Mouse (Mus musculus): ENCODE results near the gene Mpo. TPM values are rescaled to one million over a fixed set of nuclear protein-coding genes. Genes with fewer than 3 reads are reported as not detected.

The Mpo gene
- polyA plus RNA-seq, 1 experiment from 2014 or later = 0.68 TPM

- H3K36me3 ChIP-seq (ENCODE audit: insufficient read depth, low read length) = no peaks in the 10 kb centered on the region
- H3K4me2 ChIP-seq (replicated peaks; ENCODE audit: low read depth, low read length) = no peak within 1 kb of the TSS
- DNase-seq (ENCODE audit: low spot score) (no peak), ATAC-seq (no peak)
- no peak within 1 kb of the TSS for H3K4me3 ChIP-seq (ENCODE audit: low read depth, low read length)
- no peaks in the 10 kb centered on the region for H3K4me1 ChIP-seq (ENCODE audit: insufficient read depth, low read depth, low read length)
- 44% methylated on average over 10 of the region's 10 CpGs for WGBS
- no peaks in the 10 kb centered on the region for H3K27me3 ChIP-seq (replicated peaks; ENCODE audit: insufficient read depth, low read length)
- TF ChIP-seq EP300 (IDR thresholded peaks at IDR 0.05) = no peak
- H3K27ac ChIP-seq (ENCODE audit: low read length) = no peak within 1 kb of the TSS
- no peaks in the 10 kb centered on the region for H3K9me3 ChIP-seq (ENCODE audit: low read length)
- no peak within 1 kb of the TSS for H3K9ac ChIP-seq (replicated peaks; ENCODE audit: low read depth)
Measured at GRCm38 (mm10) chr11:87828239-87828900, 35.0 kb downstream of the Mpo start, which contains the start of gene Lpo. TSS of gene Lpo (minus strand) at chr11:87828289.

GRCm38 (mm10) chr11:87840676-87841075 is 47.3 kb downstream of the Mpo start:
- Histone ChIP-seq H3K4me2 (replicated peaks; ENCODE audit: low read depth, low read length) (no peak overlapping the region), H3K27me3 (replicated peaks; ENCODE audit: insufficient read depth, low read length) (no peaks in the 10 kb centered on the region), H3K4me1 (ENCODE audit: insufficient read depth, low read depth, low read length) (no peaks in the 10 kb centered on the region), H3K9me3 (ENCODE audit: low read length) (no peaks in the 10 kb centered on the region), H3K9ac (replicated peaks; ENCODE audit: low read depth) (no peak overlapping the region), H3K4me3 (ENCODE audit: low read depth, low read length) (no peak overlapping the region), H3K27ac (ENCODE audit: low read length) (no peak overlapping the region), H3K36me3 (ENCODE audit: insufficient read depth, low read length) (no peaks in the 10 kb centered on the region)
- TF ChIP-seq EP300 (IDR thresholded peaks at IDR 0.05) = peak; percentile 76
- no peak for TF ChIP-seq CTCF (IDR thresholded peaks at IDR 0.05)
- 42% methylated on average over 8 of the region's 8 CpGs for WGBS
- ATAC-seq (peak; percentile 93), DNase-seq (ENCODE audit: low spot score) (peak; percentile 91)

- Histone ChIP-seq H3K4me2 (replicated peaks; ENCODE audit: low read depth, low read length) (no peak overlapping the region), H3K36me3 (ENCODE audit: insufficient read depth, low read length) (no peaks in the 10 kb centered on the region), H3K4me1 (ENCODE audit: insufficient read depth, low read depth, low read length) (no peaks in the 10 kb centered on the region), H3K9me3 (ENCODE audit: low read length) (no peaks in the 10 kb centered on the region), H3K27me3 (replicated peaks; ENCODE audit: insufficient read depth, low read length) (no peaks in the 10 kb centered on the region), H3K9ac (replicated peaks; ENCODE audit: low read depth) (no peak overlapping the region), H3K4me3 (ENCODE audit: low read depth, low read length) (no peak overlapping the region), H3K27ac (ENCODE audit: low read length) (no peak overlapping the region)
- 76% methylated on average over 3 of the region's 3 CpGs for WGBS
- ATAC-seq = no peak
- TF ChIP-seq CTCF (IDR thresholded peaks at IDR 0.05) (no peak), EP300 (IDR thresholded peaks at IDR 0.05) (no peak)
- DNase-seq (ENCODE audit: low spot score) = no peak
Measured at GRCm38 (mm10) chr11:87841436-87841835, 48.1 kb downstream of the Mpo start.

GRCm38 (mm10) chr11:87846968-87847600 is 53.7 kb downstream of the Mpo start:
- ATAC-seq = no peak
- no peak for TF ChIP-seq CTCF (IDR thresholded peaks at IDR 0.05)
- no peak for TF ChIP-seq EP300 (IDR thresholded peaks at IDR 0.05)
- Histone ChIP-seq H3K4me3 (ENCODE audit: low read depth, low read length) (no peak overlapping the region), H3K36me3 (ENCODE audit: insufficient read depth, low read length) (no peaks in the 10 kb centered on the region), H3K4me1 (ENCODE audit: insufficient read depth, low read depth, low read length) (no peaks in the 10 kb centered on the region), H3K27ac (ENCODE audit: low read length) (no peak overlapping the region), H3K4me2 (replicated peaks; ENCODE audit: low read depth, low read length) (no peak overlapping the region), H3K9me3 (ENCODE audit: low read length) (no peaks in the 10 kb centered on the region), H3K27me3 (replicated peaks; ENCODE audit: insufficient read depth, low read length) (no peaks in the 10 kb centered on the region), H3K9ac (replicated peaks; ENCODE audit: low read depth) (no peak overlapping the region)
- DNase-seq (ENCODE audit: low spot score) = no peak
- 82% methylated on average over 12 of the region's 12 CpGs for WGBS

- no peak overlapping the region for H3K27ac ChIP-seq (ENCODE audit: low read length)
- no peak overlapping the region for H3K4me2 ChIP-seq (replicated peaks; ENCODE audit: low read depth, low read length)
- WGBS = 61% methylated on average over 6 of the region's 6 CpGs
- H3K9me3 ChIP-seq (ENCODE audit: low read length) = no peaks in the 10 kb centered on the region
- no peak overlapping the region for H3K9ac ChIP-seq (replicated peaks; ENCODE audit: low read depth)
- no peaks in the 10 kb centered on the region for H3K4me1 ChIP-seq (ENCODE audit: insufficient read depth, low read depth, low read length)
- no peak overlapping the region for H3K4me3 ChIP-seq (ENCODE audit: low read depth, low read length)
- no peaks in the 10 kb centered on the region for H3K36me3 ChIP-seq (ENCODE audit: insufficient read depth, low read length)
- TF ChIP-seq EP300 (IDR thresholded peaks at IDR 0.05) = no peak
- no peak for TF ChIP-seq CTCF (IDR thresholded peaks at IDR 0.05)
- DNase-seq (ENCODE audit: low spot score) (no peak), ATAC-seq (no peak)
- no peaks in the 10 kb centered on the region for H3K27me3 ChIP-seq (replicated peaks; ENCODE audit: insufficient read depth, low read length)
Measured at GRCm38 (mm10) chr11:87847884-87848283, 54.5 kb downstream of the Mpo start.

- Histone ChIP-seq H3K4me2 (replicated peaks; ENCODE audit: low read depth, low read length) (peak within 1 kb of the TSS; percentile 70), H3K27ac (ENCODE audit: low read length) (no peak within 1 kb of the TSS), H3K27me3 (replicated peaks; ENCODE audit: insufficient read depth, low read length) (no peaks in the 10 kb centered on the region), H3K9ac (replicated peaks; ENCODE audit: low read depth) (peak within 1 kb of the TSS; percentile 30), H3K4me3 (ENCODE audit: low read depth, low read length) (peak within 1 kb of the TSS; percentile 59), H3K36me3 (ENCODE audit: insufficient read depth, low read length) (0 out of 2 replicates have a peak, but pooled peaks cover 3% of the 10 kb centered on the region), H3K4me1 (ENCODE audit: insufficient read depth, low read depth, low read length) (0 out of 2 replicates have a peak, but pooled peaks cover 4% of the 10 kb centered on the region), H3K9me3 (ENCODE audit: low read length) (no peaks in the 10 kb centered on the region)
- DNase-seq (ENCODE audit: low spot score) (peak; percentile 98), ATAC-seq (peak; percentile 98)
- TF ChIP-seq CTCF (IDR thresholded peaks at IDR 0.05) (no peak), EP300 (IDR thresholded peaks at IDR 0.05) (no peak)
- 4% methylated on average over 32 of the region's 40 CpGs for WGBS
Measured at GRCm38 (mm10) chr11:87852690-87853596, 59.6 kb downstream of the Mpo start, which contains the start of gene Mks1. TSS of gene Mks1 (plus strand) at chr11:87853215.
